Mouse (Mus musculus): ENCODE results near the gene Nfib.

DNA sequence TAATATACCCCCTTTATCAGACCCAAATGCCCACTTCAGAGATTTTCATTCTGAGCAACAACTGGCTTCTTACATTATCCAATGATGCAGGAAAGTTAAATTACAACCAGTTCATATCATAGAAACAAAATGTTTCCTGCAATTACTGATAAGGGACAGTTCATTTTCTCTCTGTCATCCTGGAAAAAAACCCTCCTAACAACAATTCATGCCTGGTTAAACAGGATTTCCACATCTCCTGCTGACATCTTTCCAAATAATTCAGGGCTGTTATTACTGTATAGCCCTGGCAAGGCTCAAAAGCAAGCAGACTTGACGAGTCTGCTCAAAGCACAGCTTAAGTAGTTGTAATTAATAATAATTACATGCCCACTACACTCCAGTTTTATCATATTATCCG lies 86.5 kb downstream of the Nfib start:
- TF ChIP-seq POLR2A (IDR thresholded peaks at IDR 0.05; ENCODE audit: extremely low read depth, insufficient read depth, low read length) (no peak), CTCF (IDR thresholded peaks at IDR 0.05; ENCODE audit: low read depth, low read length) (no peak)

Data from liver, adult 2 months (tissue).